Mouse (Mus musculus): ENCODE data around the gene Csk.

DNA sequence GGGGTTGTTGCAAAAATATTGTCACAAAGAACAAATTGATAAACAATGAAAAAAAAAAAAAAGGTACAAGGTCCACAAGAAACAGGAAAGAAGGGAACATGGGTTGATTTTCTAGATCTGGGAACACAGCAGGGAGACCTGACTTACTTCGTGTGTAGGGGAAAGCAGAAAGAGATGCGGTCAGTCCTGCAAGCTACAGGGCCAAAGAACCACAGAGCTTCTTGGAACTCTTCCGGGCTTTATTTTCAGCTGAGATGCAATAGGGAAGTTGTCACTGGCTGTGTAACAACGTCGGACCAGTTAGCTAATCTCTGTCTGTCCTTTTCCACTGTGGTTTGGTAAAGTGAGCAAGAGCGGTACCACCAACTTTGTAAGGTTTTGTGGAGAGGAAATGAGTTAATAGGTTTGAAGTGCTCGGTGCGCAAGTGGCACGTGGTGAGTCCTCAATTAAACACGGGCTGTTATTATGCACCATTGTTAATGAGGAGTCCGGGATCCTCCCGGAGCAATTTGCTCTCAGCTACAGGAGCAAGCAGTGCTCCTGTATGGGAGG lies 6.8 kb downstream of the Csk start:
- TF ChIP-seq CTCF (IDR thresholded peaks at IDR 0.05; ENCODE audit: control insufficient read depth, insufficient read depth, insufficient read length) (no peak), CEBPB (IDR thresholded peaks at IDR 0.05; ENCODE audit: low read depth) (no peak), MAX (IDR thresholded peaks at IDR 0.05) (no peak)

Measured in C2C12 (cell line).